Mouse (Mus musculus) heart, embryonic 11.5 days (tissue): ENCODE measurements around the gene Eif1. TPM values are rescaled to one million over a fixed set of nuclear protein-coding genes. Genes with fewer than 3 reads are reported as not detected.
"Not testable (repeated sequence)": the region's sequence is repeated elsewhere in the genome, so short reads cannot be mapped to it uniquely, and the experiment has no call there.

ENCODE experiments used
- ATAC-seq: fragments of 200-750 bp; cut with Nextera tagmentation; replicated peaks from 2 replicates; pipeline ENCODE4 v1.8.0; 2017; ENCODE audit warnings: moderate library complexity; ENCODE audit not compliant: insufficient number of reproducible peaks, low FRiP score, low TSS enrichment
- H3K27ac ChIP-seq: fragments of 300-500 bp; sonication (generic); 2 replicates; pipeline ENCODE4 v1.5.1; 2014; ENCODE audit warnings: mild to moderate bottlenecking, low read depth, low read length
- H3K27me3 ChIP-seq: fragments of 300-500 bp; sonication (generic); 2 replicates; pipeline ENCODE4 v1.6.1; 2014; ENCODE audit warnings: mild to moderate bottlenecking, low read length, mixed read lengths; ENCODE audit not compliant: control insufficient read depth, insufficient read depth
- H3K36me3 ChIP-seq: fragments of 300-500 bp; sonication (generic); 2 replicates; pipeline ENCODE4 v1.6.1; 2014; ENCODE audit warnings: mild to moderate bottlenecking, low read length, moderate library complexity, mixed read lengths; ENCODE audit not compliant: control insufficient read depth, insufficient read depth
- H3K4me1 ChIP-seq: fragments of 300-500 bp; sonication (generic); 2 replicates; pipeline ENCODE4 v1.6.1; 2014; ENCODE audit warnings: low read length; ENCODE audit not compliant: control insufficient read depth, insufficient read depth
- H3K4me2 ChIP-seq: fragments of 300-500 bp; sonication (generic); 2 replicates; pipeline ENCODE4 v1.6.1; 2014; ENCODE audit warnings: mild to moderate bottlenecking, moderate library complexity
- H3K4me3 ChIP-seq: fragments of 300-500 bp; sonication (generic); 2 replicates; pipeline ENCODE4 v1.5.1; 2014; ENCODE audit warnings: low read depth, low read length
- H3K9ac ChIP-seq: fragments of 300-500 bp; sonication (generic); 2 replicates; pipeline ENCODE4 v1.6.1; 2014; ENCODE audit warnings: mild to moderate bottlenecking, low read depth, low read length, moderate library complexity
- H3K9me3 ChIP-seq: fragments of 300-500 bp; sonication (generic); replicated peaks from 2 replicates; pipeline ENCODE4 v1.6.1; 2016; ENCODE audit warnings: low read length; ENCODE audit not compliant: control insufficient read depth
- WGBS: fragments of 180-500 bp; shearing (Covaris S2); extraction: QIAGEN DNeasy Blood & Tissue Kit; methylation state at CpG from one replicate; pipeline ENCODE4 v1.1.7; 2014; ENCODE audit not compliant: insufficient replicate concordance; 5-methylcytosine and 5-hydroxymethylcytosine counted together
- polyA plus RNA-seq: library from polyadenylated mRNA; unstranded; fragments of >200 nt; fragmentation: Nextera tagmentation; extraction: Ambion mirVana; gene quantifications from 2 replicates; pipeline ENCODE4 v1.2.1, GENCODE M21; 2014

Gene Eif1
- polyA plus RNA-seq, 1 experiment from 2014 or later: 1,756 TPM

- Histone ChIP-seq H3K9me3 (no peaks in the 10 kb centered on the region), H3K4me1 (no peaks in the 10 kb centered on the region), H3K27ac (peak overlapping the region; percentile 99; the same call in 1 of the 2 replicates), H3K9ac (peak overlapping the region; percentile 60; the same call in 1 of the 2 replicates), H3K36me3 (peaks cover 9% of the 10 kb centered on the region), H3K27me3 (no peaks in the 10 kb centered on the region), H3K4me2 (peak overlapping the region; percentile 69), H3K4me3 (peak overlapping the region; percentile 88)
- 77% methylated on average over 10 of the region's 10 CpGs for WGBS
- no peak for ATAC-seq
Measured at GRCm38 (mm10) chr11:100318529-100319451, 895 bp upstream of the Eif1 start.

- Histone ChIP-seq H3K9ac (peak overlapping the region; percentile 98), H3K4me2 (peak overlapping the region; percentile 85), H3K27ac (peak overlapping the region; percentile 99), H3K4me1 (no peaks in the 10 kb centered on the region), H3K27me3 (no peaks in the 10 kb centered on the region), H3K9me3 (no peaks in the 10 kb centered on the region), H3K4me3 (peak overlapping the region; percentile 88), H3K36me3 (peaks cover 9% of the 10 kb centered on the region)
- 0% methylated on average over 38 of the region's 40 CpGs for WGBS
- peak; percentile 86 for ATAC-seq
Measured at GRCm38 (mm10) chr11:100320172-100320630, 516 bp downstream of the Eif1 start.

GRCm38 (mm10) chr11:100320701-100321410 is 1.2 kb downstream of the Eif1 start:
- H3K4me3 ChIP-seq: peak overlapping the region; percentile 88
- H3K9ac ChIP-seq: peak overlapping the region; percentile 98
- H3K4me2 ChIP-seq: peak overlapping the region; percentile 85
- peak overlapping the region; percentile 99 for H3K27ac ChIP-seq
- not testable (repeated sequence) for H3K36me3 ChIP-seq, H3K9me3 ChIP-seq, H3K4me1 ChIP-seq, ATAC-seq, H3K27me3 ChIP-seq
- 16% methylated on average over 11 of the region's 11 CpGs for WGBS

- ATAC-seq, H3K9me3 ChIP-seq, H3K4me2 ChIP-seq, H3K4me1 ChIP-seq, H3K27me3 ChIP-seq, H3K27ac ChIP-seq, H3K4me3 ChIP-seq, H3K36me3 ChIP-seq, H3K9ac ChIP-seq: not testable (repeated sequence)
- 76% methylated on average over 7 of the region's 7 CpGs for WGBS
Measured at GRCm38 (mm10) chr11:100321479-100322305, 2.0 kb downstream of the Eif1 start.

GRCm38 (mm10) chr11:100322591-100323258 is 3.0 kb downstream of the Eif1 start:
- Histone ChIP-seq H3K9ac (no peak overlapping the region), H3K4me3 (no peak overlapping the region), H3K9me3 (no peaks in the 10 kb centered on the region), H3K4me2 (no peak overlapping the region), H3K27me3 (no peaks in the 10 kb centered on the region), H3K4me1 (peaks cover 7% of the 10 kb centered on the region; the same call in 1 of the 2 replicates), H3K36me3 (peaks cover 9% of the 10 kb centered on the region), H3K27ac (no peak overlapping the region)
- ATAC-seq: no peak
- 60% methylated on average over 3 of the region's 3 CpGs for WGBS

- peaks cover 9% of the 10 kb centered on the region for H3K36me3 ChIP-seq
- peaks cover 7% of the 10 kb centered on the region; the same call in 1 of the 2 replicates for H3K4me1 ChIP-seq
- H3K27ac ChIP-seq: no peak overlapping the region
- no peak overlapping the region for H3K4me3 ChIP-seq
- H3K27me3 ChIP-seq: no peaks in the 10 kb centered on the region
- no peak for ATAC-seq
- no peak overlapping the region for H3K4me2 ChIP-seq
- WGBS: 10% methylated on average over 3 of the region's 3 CpGs
- H3K9ac ChIP-seq: no peak overlapping the region
- H3K9me3 ChIP-seq: no peaks in the 10 kb centered on the region
Measured at GRCm38 (mm10) chr11:100323578-100323977, 3.9 kb downstream of the Eif1 start.

GRCm38 (mm10) chr11:100325062-100325629 is 5.5 kb downstream of the Eif1 start:
- peaks cover 7% of the 10 kb centered on the region; the same call in 1 of the 2 replicates for H3K4me1 ChIP-seq
- H3K9ac ChIP-seq: no peak overlapping the region
- H3K4me3 ChIP-seq: no peak overlapping the region
- no peaks in the 10 kb centered on the region for H3K9me3 ChIP-seq
- H3K4me2 ChIP-seq: no peak overlapping the region
- no peak overlapping the region for H3K27ac ChIP-seq
- H3K27me3 ChIP-seq: no peaks in the 10 kb centered on the region
- 74% methylated on average over 11 of the region's 11 CpGs for WGBS
- no peak for ATAC-seq
- H3K36me3 ChIP-seq: peaks cover 9% of the 10 kb centered on the region
